Mouse (Mus musculus): ENCODE data around the gene Fam129a.

Fam129a gene

DNA sequence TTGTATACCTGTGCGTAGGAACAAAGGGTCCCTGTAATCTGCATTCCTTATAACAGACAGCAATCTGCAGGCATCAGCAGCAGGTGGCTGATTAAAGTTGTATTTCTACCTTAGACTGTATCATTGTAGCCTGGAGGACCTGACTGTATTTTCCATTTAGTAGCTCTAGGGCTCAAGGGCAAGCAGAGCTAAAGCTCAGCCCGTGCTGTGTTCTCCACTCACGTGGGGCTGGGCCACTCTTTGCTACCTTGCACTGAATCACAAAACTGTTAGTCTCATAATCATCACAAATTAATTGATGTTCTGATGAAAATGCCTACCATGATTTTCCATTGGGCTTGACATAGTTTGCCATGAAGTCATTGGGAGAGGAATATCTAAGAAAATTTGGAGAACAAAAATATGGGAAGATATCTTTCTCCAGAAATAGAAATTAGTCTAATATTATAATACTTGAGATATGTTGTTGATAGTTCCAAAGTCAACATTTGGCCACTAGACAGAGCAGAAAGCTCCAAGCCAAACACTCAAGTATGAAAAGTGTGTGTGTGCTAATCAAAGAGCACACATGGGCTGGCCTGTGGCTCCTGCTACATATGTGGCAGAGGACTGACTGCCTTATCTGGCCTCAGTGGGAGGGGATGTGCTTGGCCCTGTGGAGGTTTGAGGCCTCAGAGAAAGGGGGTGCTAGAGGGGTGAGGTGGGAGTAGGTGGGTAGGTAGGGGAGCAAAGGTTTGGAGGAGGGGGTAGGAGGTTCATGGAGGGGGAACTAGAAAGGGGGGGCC, 53.6 kb downstream of the Fam129a start:
- no peak for DNase-seq (ENCODE audit: inconsistent age in 2 of 2, low spot score in 1 of 2)

GRCm38 (mm10) chr1:151625260-151625659, 54.3 kb downstream of the Fam129a start:
- DNase-seq (ENCODE audit: inconsistent age in 2 of 2, low spot score in 1 of 2), result no peak

GRCm38 (mm10) chr1:151625690-151626089, 54.7 kb downstream of the Fam129a start:
- no peak for DNase-seq (ENCODE audit: inconsistent age in 2 of 2, low spot score in 1 of 2)

GRCm38 (mm10) chr1:151626631-151627030, 55.6 kb downstream of the Fam129a start:
- no peak for DNase-seq (ENCODE audit: inconsistent age in 2 of 2, low spot score in 1 of 2)

- no peak for DNase-seq (ENCODE audit: inconsistent age in 2 of 2, low spot score in 1 of 2)
Measured at GRCm38 (mm10) chr1:151627141-151627540, 56.2 kb downstream of the Fam129a start.

DNA sequence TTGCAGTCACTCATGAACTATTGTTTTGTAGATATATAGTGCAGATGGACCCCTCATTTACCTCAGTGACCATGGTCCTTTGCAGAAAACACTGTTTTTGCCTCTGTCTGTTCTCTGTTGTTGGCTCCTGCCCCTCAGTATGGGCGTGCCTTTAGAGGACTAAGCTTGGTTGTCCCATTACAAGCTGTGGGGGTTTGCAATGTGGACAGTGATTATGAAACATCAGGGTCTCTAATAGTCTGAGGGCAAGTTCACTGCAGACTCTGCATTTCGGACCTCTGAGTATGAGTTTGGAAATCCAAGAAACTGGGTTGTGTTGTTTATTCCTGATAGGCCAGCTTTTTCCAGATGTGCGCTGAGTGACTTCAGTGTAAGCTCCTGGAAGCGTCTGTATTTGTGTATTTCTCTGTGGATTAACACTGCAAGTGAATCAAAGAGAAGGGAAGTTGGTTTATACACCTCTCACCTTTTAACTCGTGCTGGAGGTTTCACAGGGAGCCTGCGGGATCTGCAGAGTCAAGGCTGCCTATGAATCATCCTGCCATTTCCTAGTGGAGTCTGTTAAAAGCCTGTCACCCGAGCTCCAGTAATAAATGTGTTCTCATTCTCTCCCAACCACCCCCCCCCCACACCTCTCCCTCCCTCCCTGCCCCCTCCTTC, 58.7 kb downstream of the Fam129a start:
- peak; percentile 56 to 85 for DNase-seq (ENCODE audit: inconsistent age in 2 of 2, low spot score in 1 of 2)

DNA sequence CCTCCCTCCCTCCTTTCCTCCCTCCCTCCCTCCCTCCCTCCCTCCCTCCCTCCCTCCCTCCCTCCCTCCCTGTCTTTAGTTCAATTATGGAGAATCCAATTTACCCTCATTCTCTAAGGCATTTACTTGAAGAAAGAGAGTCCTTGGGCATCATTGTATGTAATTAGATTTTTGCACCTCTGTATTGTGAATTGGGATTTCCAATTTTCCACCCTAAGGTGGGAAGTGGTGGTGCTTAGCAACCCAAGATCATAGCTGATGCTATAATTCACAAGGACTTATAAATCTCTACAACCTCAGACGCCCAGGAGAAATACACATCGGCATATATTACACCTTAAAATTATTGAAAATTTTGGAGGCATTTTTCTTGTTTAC, 59.3 kb downstream of the Fam129a start:
- no peak for DNase-seq (ENCODE audit: inconsistent age in 2 of 2, low spot score in 1 of 2)

- DNase-seq (ENCODE audit: inconsistent age in 2 of 2, low spot score in 1 of 2), result no peak
Measured at GRCm38 (mm10) chr1:151631061-151631460, 60.1 kb downstream of the Fam129a start.

- no peak for DNase-seq (ENCODE audit: inconsistent age in 2 of 2, low spot score in 1 of 2)
Measured at GRCm38 (mm10) chr1:151631703-151632294, 60.8 kb downstream of the Fam129a start.

GRCm38 (mm10) chr1:151632567-151633356, 61.8 kb downstream of the Fam129a start:
- no peak for DNase-seq (ENCODE audit: inconsistent age in 2 of 2, low spot score in 1 of 2)

DNA sequence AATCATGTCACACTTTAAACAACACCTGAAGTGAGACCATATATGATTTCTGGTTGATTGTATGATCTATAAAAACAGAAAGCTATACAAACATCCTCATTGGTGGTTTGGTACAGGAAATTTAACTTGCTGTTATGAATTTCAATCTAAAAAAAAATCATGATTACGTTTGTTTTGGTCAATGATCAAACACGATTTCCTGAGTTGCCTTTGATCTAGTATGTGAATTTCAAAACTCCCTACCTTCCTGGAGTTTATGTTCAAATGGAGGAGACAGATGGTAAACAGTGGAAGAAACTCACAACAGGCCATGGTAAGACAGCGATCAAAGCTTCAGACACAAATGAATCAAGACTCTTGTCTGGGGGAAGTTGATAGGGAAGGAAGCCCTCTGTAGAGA, 65.7 kb downstream of the Fam129a start:
- no peak for DNase-seq (ENCODE audit: inconsistent age in 2 of 2, low spot score in 1 of 2)

- no peak for DNase-seq (ENCODE audit: inconsistent age in 2 of 2, low spot score in 1 of 2)
Measured at GRCm38 (mm10) chr1:151637351-151637922, 66.5 kb downstream of the Fam129a start.

DNA sequence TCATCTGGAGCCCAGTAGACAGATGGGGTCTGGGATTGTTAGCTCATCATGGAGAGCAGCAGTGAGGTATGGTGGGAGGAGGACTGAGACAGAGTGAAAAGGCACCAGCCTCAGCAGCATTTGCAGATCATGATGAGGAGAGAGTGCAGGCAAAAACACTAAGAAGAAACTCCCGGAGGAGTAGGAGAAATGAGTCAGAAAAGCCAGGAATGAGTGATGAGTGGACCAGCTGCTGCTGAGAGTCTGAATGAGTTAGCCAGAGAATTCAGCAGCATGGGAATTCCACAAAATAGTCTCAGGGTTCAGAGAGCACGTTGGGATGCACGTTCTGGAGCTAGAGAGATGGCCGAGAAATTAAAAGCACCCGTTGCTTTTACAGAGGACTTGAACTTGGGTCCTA, 67.4 kb downstream of the Fam129a start:
- DNase-seq (ENCODE audit: inconsistent age in 2 of 2, low spot score in 1 of 2), result no peak

DNA sequence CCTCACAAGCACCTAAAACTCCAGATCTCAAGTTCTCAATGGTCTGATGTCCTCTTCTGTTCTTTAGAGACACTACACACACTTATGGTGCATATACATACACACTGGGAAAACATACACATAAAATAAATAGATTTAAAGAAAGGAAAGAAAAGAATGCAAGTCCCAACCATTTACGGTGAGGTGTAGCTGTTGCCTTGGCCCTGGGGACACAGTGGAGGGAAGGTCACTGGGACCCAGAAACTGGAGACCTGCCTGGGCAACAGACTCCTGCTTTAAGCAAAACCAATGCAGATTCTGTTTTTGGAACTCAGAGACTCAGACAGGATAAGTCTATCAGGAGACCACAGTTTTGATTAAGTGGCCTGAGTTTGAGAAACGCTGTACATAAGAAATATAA, 67.8 kb downstream of the Fam129a start:
- DNase-seq (ENCODE audit: inconsistent age in 2 of 2, low spot score in 1 of 2), result no peak

- peak in 1 of 2 experiments; percentile 45 for DNase-seq (ENCODE audit: inconsistent age in 2 of 2, low spot score in 1 of 2)
Measured at GRCm38 (mm10) chr1:151646380-151646779, 75.4 kb downstream of the Fam129a start.

GRCm38 (mm10) chr1:151648099-151648498, 77.1 kb downstream of the Fam129a start:
- no peak for DNase-seq (ENCODE audit: inconsistent age in 2 of 2, low spot score in 1 of 2)

- DNase-seq (ENCODE audit: inconsistent age in 2 of 2, low spot score in 1 of 2), result no peak
Measured at GRCm38 (mm10) chr1:151657042-151657605, 86.1 kb downstream of the Fam129a start.

- DNase-seq (ENCODE audit: inconsistent age in 2 of 2, low spot score in 1 of 2), result no peak
Measured at GRCm38 (mm10) chr1:151658291-151658830, 87.4 kb downstream of the Fam129a start.

- peak in 1 of 2 experiments; percentile 72 for DNase-seq (ENCODE audit: inconsistent age in 2 of 2, low spot score in 1 of 2)
Measured at GRCm38 (mm10) chr1:151659636-151660035, 88.7 kb downstream of the Fam129a start.

DNA sequence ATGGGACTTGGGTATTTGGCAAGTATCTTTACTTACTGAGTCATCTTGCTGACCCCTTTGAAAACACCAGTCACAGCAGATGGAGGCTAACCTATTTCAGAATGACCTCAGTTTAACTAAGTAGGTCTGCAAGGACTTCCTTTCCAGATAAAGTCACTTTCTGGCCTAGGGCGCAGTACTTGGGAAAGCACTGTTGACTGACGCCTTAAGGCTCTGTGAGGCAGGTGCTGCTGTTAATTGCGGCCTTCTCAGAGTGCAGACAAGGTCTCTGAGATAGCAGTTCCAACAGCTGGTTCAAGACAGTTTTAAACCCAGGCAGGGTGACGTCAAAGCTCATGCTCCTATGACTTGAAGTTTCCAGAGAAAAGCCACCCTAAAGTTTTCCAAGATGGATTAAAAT, 89.3 kb downstream of the Fam129a start:
- DNase-seq (ENCODE audit: inconsistent age in 2 of 2, low spot score in 1 of 2), result peak in 1 of 2 experiments; percentile 73
